Mouse (Mus musculus) frontal cortex, adult (tissue): Measurements from ENCODE around the gene Tcirg1.

Source experiments
- ATAC-seq: cut with Nextera tagmentation; 2 replicates; pipeline ENCODE4 v1.9.2; 2017; ENCODE audit warnings: mild to moderate bottlenecking, moderate library complexity, mixed read lengths; ENCODE audit not compliant: low TSS enrichment

The Tcirg1 gene

GRCm38 (mm10) chr19:3927989-3928388, 21.1 kb upstream of the Tcirg1 start:
- no peak for ATAC-seq

GRCm38 (mm10) chr19:3926685-3927084, 19.8 kb upstream of the Tcirg1 start:
- no peak for ATAC-seq

GRCm38 (mm10) chr19:3926279-3926678, 19.3 kb upstream of the Tcirg1 start:
- no peak for ATAC-seq

- ATAC-seq, result no peak
Measured at GRCm38 (mm10) chr19:3925859-3926258, 18.9 kb upstream of the Tcirg1 start.

- no peak for ATAC-seq
Measured at GRCm38 (mm10) chr19:3924868-3925267, 17.9 kb upstream of the Tcirg1 start.

GRCm38 (mm10) chr19:3924190-3924589, 17.3 kb upstream of the Tcirg1 start:
- no peak for ATAC-seq

- ATAC-seq, result no peak
Measured at GRCm38 (mm10) chr19:3923586-3923985, 16.7 kb upstream of the Tcirg1 start.

GRCm38 (mm10) chr19:3922661-3923371, 15.9 kb upstream of the Tcirg1 start:
- no peak for ATAC-seq

- ATAC-seq, result no peak
Measured at GRCm38 (mm10) chr19:3919928-3920327, 13.0 kb upstream of the Tcirg1 start.

GRCm38 (mm10) chr19:3916727-3917126, 9.8 kb upstream of the Tcirg1 start:
- no peak for ATAC-seq

GRCm38 (mm10) chr19:3914535-3914934, 7.6 kb upstream of the Tcirg1 start:
- no peak for ATAC-seq

GRCm38 (mm10) chr19:3913692-3914091, 6.8 kb upstream of the Tcirg1 start:
- ATAC-seq, result no peak

GRCm38 (mm10) chr19:3912337-3913204, 5.6 kb upstream of the Tcirg1 start, which contains the start of gene Ndufs8:
TSS of gene Ndufs8 (minus strand) at chr19:3912774.
- ATAC-seq, result peak; percentile 94

- no peak for ATAC-seq
Measured at GRCm38 (mm10) chr19:3910206-3910605, 3.3 kb upstream of the Tcirg1 start.

- no peak for ATAC-seq
Measured at GRCm38 (mm10) chr19:3907876-3908660, 1.1 kb upstream of the Tcirg1 start.

GRCm38 (mm10) chr19:3906326-3906725, 607 bp downstream of the Tcirg1 start:
- no peak for ATAC-seq

GRCm38 (mm10) chr19:3905261-3905969, 1.5 kb downstream of the Tcirg1 start:
- ATAC-seq, result no peak

- ATAC-seq, result no peak
Measured at GRCm38 (mm10) chr19:3904363-3904675, 2.6 kb downstream of the Tcirg1 start.

- ATAC-seq, result no peak
Measured at GRCm38 (mm10) chr19:3903648-3904362, 3.1 kb downstream of the Tcirg1 start.

- ATAC-seq, result no peak
Measured at GRCm38 (mm10) chr19:3902966-3903365, 4.0 kb downstream of the Tcirg1 start.

GRCm38 (mm10) chr19:3899618-3900017, 7.3 kb downstream of the Tcirg1 start:
- ATAC-seq, result peak; percentile 59; the same call in 1 of the 2 replicates
